Mouse (Mus musculus) cerebellum, adult 11-12 months (tissue): ENCODE results near the gene Galr2.

Experiments used
- DNase-seq: peaks from one replicate; pipeline ENCODE4 v3.0.0; 2022

The Galr2 gene

DNA sequence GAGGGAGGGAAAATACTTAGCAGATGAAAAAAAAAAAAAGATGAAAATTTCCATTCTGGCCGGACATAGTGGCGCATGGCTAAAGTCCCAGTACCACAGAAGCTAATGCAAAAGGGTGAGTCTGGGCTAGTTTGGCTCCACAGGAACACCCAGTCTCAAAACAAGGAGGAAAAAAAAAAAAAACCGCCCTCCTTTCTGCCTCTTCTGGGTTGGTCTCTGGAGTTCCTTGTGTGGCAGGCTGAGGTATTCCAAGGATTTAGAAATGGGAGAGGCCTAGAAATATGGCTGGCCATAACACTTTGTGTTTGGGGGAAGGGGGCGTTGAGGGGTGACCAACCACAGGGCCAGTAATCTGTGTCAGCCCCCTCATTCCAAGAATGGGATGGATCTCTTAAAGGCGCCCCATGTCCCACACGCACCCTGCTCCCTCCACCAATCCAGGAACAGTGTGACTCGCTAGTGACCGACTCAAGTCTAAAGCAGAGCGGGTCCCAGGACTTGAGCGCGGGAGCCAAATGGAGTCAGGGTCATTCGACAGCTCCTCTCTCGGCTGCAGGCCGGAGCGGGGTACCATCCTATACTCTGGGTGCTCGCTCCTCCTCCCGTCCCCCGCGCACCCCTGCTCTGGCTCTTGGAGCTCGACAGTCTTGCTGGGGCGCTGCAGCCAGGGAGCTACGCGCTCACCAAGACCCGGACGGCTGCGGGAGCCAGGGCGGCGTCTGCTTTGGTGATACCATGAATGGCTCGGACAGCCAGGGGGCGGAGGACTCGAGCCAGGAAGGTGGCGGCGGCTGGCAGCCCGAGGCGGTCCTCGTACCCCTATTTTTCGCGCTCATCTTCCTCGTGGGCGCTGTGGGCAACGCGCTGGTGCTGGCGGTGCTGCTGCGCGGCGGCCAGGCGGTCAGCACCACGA, at the start of gene Galr2:
Galr2 (plus strand) TSS at position 189 of the 913 bp plus-strand sequence.
- DNase-seq, result no peak

DNA sequence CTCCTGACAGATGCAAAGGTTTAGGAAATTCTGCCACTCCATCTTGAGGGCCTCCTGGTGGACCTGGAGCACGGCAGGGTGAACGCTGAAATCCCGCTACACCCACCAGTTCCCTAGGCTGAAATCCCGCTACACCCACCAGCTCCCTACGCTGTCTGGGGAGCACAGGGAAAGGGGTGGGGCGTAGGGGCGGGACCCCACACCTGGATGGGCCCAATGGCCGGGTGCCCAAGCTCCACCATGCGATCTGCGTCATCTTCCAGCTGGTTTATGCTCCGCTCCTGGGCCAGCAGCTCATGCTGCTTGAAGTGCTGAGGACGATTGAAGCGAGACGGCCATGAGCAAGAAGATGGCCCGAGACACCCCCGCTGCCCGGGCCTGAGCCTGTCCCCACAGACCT, 48.3 kb upstream of the Galr2 start:
- DNase-seq, result no peak

DNA sequence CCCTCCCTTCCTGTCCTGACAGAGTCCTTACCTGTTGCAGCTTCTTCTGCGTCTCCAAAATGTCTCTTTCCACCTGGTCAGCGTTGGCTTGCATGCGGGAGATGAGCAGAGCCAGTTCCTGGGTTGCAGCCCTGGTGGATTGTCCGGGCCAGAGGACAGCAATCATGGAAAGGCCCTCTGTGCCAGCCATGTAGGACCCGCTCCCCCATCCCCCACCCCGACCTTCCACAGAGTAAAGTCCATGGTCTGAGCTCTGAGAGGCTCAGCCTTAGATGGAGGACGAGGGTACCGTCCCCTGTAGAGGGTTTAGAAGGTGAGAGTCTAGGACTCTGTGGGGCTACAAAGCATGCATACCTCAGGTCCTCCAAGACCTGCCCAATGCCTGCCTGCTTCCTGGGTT, 45.8 kb upstream of the Galr2 start:
- DNase-seq, result no peak

DNA sequence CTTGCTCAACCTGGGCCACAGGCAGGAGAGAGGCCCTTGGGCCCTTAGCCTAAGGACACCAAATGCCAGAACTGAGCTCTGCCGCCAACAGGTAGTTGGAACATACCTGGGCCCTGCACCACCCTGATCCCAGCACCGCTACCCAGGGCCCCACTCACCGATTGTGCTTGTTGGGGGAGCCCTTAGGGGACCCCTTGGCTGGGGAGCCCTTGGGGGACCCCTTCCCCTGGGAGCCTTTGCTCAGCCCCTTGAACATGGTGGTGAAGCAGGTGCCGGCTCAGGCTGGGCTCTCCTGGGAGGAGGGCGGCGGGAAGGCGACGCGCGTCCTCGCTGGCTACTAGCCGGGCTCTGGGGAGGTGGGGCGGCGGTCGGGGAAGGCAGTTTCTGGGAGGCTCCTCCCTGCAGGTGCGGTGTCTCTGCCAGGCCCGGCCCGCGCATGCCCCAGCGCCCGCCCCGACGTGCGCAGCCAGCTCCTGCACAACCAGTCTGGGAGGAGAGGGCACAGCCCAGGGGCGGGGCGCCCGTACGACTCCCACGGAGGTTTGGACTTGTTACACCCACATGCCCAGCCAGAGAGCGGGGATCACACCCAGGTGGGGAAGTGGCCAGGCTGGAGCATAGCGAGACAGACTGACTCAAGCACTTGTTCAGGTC, 42.9 kb upstream of the Galr2 start, which contains the start of gene Evpl:
Evpl (minus strand) TSS at position 336 of the 654 bp plus-strand sequence.
- no peak for DNase-seq

DNA sequence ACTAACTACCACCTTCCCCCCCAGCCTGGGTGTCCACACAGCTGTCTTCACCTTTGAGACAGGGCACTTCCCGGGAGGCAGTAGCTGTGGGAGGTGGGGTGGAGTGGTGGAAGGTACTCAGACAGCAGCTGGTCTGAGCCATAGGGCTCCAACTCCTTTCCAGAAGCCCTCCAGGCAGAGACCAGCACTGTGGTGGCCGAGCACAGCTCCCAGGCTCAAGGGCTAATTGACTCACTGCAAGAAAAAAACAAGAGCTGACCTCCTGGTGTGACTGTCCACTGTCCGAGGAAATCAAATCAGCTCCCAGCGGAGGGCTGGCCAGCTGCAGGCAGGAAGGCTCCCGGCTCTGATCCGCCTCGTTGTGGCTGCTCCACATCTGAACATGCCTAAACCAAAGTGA, 40.9 kb upstream of the Galr2 start:
- DNase-seq, result no peak

DNA sequence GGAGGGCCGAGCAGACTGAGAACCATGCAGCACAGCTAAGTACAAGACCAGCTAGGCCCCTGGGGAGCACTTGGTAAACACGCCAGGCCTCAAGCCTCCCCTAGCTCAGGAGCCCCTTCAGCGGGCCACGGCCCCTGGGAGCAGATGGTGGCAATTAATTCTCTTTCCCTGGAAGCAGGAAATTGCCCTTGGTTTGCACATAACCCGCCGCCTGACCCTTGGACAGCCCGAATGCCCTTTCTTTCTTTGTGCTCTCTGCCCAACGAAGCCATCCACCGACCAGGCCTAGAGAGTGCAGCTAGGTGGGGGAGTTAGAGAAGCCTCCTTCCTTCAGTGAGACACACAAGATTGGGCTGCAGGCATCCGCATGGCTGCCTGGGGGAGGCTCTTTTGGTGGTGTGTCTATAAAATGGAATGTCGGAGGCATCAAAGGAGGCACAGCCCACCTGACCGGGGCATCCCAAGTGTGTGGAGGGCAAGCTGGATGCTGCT, 38.9 kb upstream of the Galr2 start:
- DNase-seq, result no peak

DNA sequence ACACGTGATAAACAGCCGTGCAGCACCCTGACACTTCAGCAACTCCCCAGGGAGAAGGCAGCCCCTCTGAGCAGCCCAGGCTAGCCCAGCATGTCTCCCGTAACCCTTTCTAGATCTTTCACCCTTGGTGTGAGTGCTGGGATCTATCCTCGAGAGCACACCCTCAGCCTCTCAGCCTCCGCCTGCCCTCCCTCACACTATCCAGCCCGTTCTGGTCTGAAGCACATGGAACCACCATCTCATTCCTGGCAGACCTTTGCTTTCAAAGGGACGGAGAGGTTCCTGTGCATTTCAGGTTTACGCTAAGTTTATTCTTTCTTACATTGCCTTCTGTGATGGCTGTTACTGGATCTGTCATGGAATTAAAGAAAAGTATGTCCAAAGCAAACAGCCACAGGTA, 36.2 kb upstream of the Galr2 start:
- no peak for DNase-seq

DNA sequence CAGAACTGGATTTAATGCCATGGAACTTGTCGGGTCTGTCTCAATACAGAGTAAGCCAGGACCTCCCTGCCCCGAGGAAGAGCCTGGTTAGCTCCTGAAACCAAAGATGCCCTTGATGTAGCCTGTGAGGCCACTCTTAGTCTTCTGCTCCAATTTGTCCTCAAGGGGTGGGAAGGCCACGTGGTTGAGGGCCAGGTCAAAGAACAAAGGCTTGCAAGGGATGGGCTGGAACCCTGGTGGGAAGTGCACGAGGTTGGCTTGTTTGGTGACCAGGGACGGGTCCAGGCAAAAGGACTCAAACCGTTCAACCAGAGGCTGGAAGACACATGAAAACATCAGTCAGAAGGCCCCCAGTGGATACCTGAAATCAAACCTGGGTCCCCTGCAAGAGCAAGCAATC, 35.1 kb upstream of the Galr2 start:
- DNase-seq, result no peak

DNA sequence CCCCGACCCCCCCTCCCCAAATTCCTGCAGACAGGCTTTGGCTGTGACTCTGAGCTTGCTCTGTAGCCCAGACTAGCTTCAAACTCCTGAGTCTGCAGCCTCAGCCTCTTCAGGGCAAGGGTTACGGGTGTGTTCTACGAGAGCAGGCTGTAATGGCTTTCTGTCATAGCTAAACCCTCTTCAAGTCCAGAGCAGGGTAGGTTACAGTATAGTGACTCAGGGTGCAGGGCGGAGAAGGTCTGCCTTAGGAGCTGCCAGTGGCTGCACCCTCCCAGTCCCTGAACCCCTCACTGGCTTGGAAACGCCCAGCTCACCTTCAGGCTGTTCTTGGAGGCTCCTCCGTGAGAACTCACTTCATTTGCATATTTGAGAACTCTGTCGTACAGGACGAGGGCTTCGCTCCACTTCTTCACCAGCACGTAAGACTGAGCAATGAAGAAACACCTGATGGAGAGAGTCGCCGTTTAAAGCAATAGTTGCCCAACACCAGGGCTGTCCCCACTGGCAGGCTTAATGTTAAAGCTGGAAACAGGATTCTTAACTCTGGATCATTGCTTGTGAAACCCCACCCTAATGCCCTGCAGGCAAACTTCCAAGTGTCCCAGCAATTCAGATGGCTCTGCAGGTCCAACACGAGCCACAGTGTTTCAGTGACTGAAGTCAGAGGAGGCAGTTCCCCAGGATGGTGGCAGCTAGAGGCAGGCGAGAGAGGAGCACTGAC, 33.1 kb upstream of the Galr2 start:
- no peak for DNase-seq

DNA sequence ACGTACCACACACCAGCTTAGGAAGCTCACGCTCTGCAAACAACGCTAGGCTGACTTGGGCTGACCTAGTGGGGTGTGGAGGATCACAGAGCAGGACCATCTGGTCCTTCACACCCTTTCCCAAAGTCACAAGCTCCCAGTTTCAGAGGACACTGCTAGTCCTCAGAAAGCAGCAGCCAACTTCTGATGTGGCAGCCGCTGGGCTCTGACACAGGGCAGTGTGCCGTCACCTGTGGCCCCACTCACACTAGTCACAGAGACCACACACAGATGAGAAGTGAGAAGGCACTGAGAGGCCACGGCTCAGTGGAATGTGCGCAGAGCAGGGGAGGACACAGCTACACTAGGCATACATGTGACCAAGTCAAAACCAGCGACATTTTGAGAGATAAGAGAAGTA, 29.8 kb upstream of the Galr2 start:
- no peak for DNase-seq

DNA sequence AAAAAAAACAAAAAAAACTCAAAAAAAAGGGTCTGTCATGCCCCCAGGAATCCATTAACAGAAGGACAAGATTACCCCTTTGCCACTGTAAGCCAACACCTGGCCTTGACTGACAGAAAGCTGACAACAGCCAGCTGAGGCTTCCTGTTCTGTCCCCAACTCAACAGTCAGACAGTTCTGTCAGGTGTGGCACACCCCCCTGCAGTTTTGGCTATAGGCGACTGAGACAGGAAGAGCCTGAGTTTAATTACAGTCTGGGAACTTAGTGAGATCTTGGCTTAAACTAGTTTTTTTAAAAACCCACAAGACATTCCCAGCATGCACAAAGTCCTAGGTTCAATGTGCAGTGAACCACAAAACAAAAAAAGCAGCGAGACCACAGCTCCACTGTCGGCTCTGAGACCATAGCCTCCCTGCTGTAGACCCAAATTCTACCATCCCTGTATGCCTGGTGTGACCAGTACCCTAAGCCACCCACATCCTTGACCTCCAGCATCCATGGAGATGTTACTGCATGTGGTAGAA, 27.6 kb upstream of the Galr2 start:
- DNase-seq, result no peak

DNA sequence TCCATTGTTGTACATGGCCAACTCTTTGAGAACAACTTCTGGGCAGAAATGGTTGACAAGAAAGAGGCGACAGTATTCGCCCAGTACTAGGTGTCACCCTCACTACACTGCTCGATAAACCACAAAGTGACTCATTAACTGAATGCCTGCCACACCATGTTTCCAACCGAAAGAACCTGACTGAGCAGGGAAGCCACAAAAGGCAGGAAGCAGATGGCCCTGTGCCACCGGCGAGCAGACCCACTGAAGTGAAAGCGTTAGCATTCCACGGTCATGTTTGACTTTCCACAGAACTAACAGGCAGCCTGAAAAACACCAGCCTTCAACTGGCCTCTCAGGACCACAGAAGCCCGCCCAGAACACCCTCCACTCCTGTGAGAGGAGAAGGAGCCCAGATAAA, 26.1 kb upstream of the Galr2 start:
- no peak for DNase-seq

DNA sequence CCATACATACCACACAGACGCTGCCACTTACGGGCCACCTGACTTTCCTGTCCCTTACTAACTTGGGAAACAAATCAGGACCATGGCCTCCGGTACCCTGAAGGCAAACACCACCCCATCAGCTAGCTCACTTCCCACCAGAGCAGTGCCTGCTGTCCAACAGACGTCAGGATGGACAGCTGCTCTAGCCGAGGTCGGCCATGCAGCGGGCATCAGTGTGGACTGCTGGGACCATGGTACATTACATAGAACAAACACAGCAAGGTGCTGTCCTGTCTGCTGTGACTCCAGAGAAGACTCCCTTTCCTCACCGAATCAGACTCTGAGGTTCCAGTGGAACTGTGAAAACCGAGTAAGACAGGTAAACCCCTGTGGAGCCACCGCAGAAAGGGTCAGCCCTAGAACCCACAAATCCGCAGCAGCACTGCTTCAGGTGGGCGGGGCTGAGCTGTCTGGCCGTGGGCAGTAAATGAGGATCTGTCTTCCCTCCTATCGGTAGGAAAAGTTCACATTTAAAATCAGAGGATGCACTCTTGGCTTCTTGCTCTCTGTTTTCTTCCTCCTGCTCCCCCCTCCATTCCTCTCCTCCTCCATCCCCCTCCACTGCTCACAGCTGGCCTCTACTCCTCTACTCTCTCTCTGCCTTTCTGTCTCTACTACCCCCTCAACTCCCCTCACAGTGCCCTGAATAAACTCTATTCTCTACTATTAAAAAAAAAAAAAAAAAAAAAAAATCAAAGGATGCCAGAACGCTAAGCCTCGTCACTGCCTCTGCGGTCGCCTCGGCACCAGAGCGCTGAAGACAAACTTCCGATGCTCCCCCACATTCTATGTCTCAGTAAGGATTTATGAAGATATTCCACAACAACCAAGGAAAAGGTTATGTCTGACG, 25.4 kb upstream of the Galr2 start:
- no peak for DNase-seq

DNA sequence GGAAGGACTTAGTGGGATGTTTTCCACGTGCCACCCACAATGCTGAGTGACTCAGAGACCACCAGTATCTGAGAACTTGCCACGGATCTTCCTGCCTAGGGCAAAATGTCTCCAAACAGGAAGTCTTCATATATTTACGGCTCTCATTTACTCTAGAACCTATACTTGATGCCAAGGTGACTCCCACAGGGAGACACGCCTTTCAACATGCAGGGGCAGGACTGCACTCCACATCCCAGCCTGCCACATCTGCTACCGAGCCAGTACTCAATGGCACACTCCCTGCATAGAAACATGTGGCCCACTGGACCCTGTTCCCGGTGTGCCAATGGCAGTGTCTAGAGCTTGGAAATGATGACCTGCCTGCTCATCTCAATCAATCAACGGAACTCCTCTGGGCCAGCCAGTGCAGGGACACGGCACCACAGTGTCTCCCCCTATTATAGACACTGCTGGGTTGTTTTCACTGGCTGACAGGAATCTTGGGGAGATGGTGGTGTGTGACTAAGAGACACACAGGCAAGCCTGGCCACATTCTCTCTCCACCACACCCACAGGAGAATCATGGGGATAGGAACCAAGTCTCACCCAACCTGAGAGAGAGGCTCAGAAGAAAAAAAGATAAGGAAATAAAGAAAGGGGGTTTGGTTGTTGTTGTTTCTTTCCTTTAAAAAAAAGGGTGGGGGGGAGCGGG, 24.6 kb upstream of the Galr2 start:
- DNase-seq, result no peak

DNA sequence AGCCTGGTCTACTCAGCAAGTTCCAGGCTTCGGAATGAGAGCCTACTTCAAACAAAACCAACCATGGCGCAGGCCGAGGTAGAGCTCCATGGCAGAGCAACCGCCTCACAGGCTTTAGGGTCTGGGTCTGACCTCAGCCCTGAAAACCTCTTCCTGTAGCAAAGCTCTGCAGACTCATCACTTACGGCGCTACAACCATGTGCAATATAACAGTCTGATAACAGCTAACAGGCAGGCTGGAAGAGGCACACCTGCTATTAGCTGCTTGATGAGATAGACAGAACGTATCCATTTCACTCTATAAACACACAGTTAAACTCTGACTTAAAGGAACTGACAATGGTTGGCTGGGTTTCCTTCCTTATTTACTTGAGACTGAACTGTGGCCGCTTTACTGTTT, 21.3 kb upstream of the Galr2 start:
- no peak for DNase-seq

DNA sequence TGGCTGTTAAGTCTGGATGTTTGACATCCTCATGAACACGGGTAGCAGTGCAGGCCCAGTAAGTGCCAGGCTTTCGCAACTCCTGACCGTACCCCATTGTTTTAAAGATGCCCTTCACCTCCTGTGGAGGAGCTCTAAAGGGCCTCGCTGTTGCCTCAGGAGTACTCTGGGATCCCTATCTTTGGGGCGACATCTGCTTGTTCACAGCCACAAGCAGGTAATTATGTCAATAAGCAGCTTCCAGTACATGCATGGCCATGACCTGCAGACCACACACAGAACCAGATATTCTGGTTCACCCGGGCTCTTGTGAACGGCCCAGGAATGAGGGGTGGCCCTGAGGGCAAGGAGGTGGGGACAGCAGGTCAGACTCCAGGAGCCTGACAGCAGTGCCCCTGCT, 20.5 kb upstream of the Galr2 start:
- DNase-seq, result no peak

DNA sequence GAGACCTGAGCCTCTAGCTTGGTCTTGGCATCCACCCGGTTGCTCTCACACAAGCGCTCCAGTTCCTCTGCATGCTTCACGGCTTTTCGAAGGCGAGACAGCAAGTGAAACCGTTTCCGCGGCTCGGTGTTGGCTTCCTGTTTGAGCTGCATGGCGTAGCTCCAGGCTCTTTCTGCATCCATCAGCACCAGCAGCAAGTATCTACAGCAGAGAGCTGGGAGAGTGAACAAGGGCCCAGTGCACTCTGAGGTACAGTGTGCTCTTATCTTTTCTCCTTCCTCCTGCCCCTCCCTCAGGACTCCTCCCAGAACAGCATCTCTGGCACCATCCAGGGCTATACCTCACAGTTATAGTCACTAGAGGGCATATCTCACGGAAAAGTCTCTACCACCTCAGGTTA, 15.4 kb upstream of the Galr2 start:
- DNase-seq, result no peak

DNA sequence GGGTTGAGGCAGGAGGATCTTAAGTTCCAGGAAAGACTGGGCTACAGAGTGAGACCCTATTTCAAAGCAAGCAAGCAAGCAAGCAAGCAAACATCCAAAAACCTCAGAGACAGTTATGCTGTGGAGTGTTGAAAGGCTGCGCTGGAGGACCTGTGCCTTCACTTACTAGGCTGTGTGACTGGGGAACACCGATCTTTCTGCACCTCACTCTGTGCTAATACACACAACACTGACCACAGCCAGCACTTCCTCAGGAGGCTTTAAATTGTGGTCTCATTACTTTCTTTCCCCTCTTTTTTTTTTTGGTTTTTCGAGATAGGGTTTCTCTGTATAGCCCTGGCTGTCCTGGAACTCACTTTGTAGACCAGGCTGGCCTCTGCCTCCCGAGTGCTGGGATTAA, 14.9 kb upstream of the Galr2 start:
- no peak for DNase-seq

DNA sequence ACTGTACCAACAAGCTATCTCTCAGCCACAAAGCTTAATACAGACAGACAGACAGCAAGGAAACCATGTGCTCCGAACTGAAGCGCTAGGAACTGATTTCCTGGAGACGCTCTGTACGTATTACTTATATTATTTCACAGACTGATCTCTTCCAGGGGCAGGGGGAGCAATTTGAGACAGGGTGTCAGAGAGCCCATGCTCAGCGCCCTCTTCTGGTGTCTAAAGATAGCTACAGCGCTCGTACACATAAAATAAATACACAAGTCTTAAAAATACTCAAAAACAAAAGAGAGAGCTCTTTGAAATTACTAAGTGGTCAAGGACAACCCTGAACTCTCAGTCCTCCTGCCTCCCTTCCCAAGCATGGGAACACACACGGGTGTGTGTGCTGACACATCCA, 13.1 kb upstream of the Galr2 start:
- no peak for DNase-seq

DNA sequence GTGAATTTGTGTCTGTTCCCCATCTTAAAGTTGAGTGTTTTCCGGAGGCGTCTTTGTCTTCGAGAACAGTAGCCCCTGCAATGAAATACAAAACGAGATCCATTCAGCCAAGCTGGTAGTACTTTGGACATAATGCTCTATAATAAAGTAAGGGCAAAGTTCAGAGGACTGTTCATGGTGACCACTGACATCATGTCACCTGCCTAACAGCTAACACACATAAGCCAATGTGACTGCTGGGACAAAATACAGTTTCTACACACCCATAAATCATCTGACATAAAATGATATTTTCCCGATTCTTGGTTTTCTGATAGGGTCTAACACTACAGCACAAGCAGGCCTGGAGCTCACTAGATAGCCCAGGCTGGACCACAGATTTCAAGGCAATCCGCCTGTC, 12.4 kb upstream of the Galr2 start:
- no peak for DNase-seq

DNA sequence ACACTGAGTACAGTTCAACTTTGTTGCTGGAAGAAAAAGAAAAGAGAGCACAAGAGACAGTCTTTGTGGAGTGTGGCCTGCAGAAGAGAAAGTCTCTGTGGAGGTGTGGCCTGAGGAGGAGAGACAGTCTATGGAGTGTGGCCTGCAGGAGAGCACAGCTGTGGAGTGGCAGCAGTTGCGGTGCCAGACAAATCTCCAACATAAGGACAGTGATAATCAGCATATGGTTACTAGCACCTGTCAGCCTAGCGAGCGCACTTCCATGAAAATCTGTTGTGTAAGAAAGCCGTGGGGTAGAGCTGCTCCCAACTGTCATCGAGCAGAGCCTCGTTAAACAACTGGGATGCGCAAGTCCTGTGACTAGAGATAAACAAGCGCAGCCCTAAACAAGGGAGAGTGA, 11.2 kb upstream of the Galr2 start:
- no peak for DNase-seq
